Mouse (Mus musculus): ENCODE results near the gene Zfp109. TPM values are rescaled to one million over a fixed set of nuclear protein-coding genes. Genes with fewer than 3 reads are reported as not detected.
"Not testable (repeated sequence)": the region's sequence is repeated elsewhere in the genome, so short reads cannot be mapped to it uniquely, and the experiment has no call there.

Zfp109 gene
- polyA plus RNA-seq (2015; fragmentation: Nextera tagmentation; extraction: Ambion mirVana) = 5.2 and 5.9 TPM in 2 replicates

DNA sequence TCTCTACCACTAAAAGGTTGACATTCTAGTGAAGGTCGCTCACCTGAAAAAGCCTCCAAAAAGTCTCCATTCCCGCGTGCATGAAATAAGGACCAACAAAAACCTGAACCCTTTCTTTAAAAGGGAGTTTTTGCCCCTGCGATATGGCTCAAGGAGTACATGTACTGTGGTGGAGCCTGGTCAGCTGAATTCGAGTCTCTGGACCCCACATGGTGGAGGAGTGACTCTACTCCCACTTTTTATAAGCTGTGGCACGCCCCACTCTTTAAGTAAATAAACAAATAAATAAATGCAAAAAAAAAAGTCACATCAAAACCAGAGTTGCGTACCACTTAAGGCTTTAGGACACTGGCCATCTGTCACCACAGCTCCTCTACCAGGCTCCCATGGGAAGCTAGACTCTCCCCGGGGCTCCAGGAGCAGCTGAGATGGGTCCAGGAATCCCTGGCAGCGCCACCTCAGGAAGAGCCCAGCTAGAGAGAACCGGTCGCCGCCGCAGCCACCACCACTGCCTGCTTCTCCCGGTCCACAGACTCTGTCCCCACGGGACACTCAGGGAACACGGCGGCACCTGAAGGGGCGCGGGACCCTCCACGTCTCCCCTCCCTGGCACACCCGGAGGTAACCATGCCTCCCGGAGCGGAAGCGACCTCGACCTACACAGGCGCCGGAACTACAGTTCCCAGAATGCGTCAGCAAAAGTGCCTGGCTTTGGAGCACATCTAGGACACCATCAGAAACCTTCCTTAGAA lies at the start of gene Zfp109:
TSS of gene Zfp109 (minus strand) at position 521 of the 752 bp plus-strand sequence.
- Histone ChIP-seq H3K4me2 (peak within 1 kb of the TSS; percentile 62), H3K9ac (peak within 1 kb of the TSS; percentile 64), H3K4me3 (peak within 1 kb of the TSS; percentile 58), H3K36me3 (replicated peaks) (no peaks in the 10 kb centered on the region), H3K9me3 (no peaks in the 10 kb centered on the region), H3K4me1 (peaks cover 12% of the 10 kb centered on the region), H3K27me3 (replicated peaks) (no peaks in the 10 kb centered on the region), H3K27ac (no peak within 1 kb of the TSS)
- peak; percentile 91 for ATAC-seq (replicated peaks)
- 5% methylated on average over 28 of the region's 28 CpGs for WGBS

DNA sequence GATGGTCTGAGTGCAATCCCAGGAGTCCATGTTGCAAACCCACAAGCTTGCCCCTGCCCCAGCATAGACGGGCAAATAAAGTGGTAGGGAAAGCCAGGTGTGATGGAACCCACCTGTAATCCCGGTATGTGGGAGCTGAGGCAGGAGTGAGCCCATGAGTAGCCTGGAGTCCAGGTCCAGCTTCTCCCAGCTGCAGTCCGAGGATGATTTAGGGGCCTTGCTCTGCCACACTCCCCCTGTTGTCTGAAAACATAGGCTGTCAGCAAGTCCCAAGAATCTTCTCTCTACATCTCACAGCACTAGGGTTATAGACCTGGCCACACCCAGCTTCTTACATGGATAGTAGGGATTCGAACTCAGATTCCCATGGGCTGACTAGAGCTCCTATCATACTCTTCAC lies 49.6 kb upstream of the Zfp109 start:
- H3K4me2 ChIP-seq = no peak overlapping the region
- H3K9me3 ChIP-seq = no peaks in the 10 kb centered on the region
- H3K27ac ChIP-seq = no peak overlapping the region
- no peak for ATAC-seq (replicated peaks)
- H3K27me3 ChIP-seq (replicated peaks) = no peaks in the 10 kb centered on the region
- WGBS = 83% methylated on average over 4 of the region's 4 CpGs
- no peaks in the 10 kb centered on the region for H3K4me1 ChIP-seq
- H3K9ac ChIP-seq = no peak overlapping the region
- H3K4me3 ChIP-seq = no peak overlapping the region
- peaks cover 34% of the 10 kb centered on the region for H3K36me3 ChIP-seq (replicated peaks)

DNA sequence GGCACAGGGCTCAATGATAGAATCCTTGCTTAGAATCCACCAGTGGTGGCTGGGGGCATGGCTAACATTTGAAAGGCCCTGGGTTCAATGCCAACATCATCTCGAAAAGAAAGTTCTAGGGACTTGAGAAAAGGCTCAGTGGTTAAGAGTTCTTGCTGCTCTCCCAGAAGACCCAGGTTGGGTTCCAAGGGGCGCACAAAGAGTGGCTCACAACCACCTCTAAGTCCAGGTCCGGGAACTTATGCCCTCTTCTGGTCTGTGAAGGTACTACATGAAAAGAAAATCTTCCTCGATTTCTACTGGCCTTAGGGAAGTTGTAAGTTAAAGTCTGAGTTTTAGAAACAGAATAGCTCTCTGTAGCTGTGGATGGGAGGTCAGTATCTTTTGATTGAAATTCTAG lies 48.7 kb upstream of the Zfp109 start:
- no peaks in the 10 kb centered on the region for H3K4me1 ChIP-seq
- WGBS = 52% methylated on average over 4 of the region's 4 CpGs
- H3K9ac ChIP-seq = no peak overlapping the region
- no peaks in the 10 kb centered on the region for H3K27me3 ChIP-seq (replicated peaks)
- no peak overlapping the region for H3K27ac ChIP-seq
- no peak for ATAC-seq (replicated peaks)
- no peak overlapping the region for H3K4me2 ChIP-seq
- no peak overlapping the region for H3K4me3 ChIP-seq
- H3K36me3 ChIP-seq (replicated peaks) = peaks cover 26% of the 10 kb centered on the region
- no peaks in the 10 kb centered on the region for H3K9me3 ChIP-seq

DNA sequence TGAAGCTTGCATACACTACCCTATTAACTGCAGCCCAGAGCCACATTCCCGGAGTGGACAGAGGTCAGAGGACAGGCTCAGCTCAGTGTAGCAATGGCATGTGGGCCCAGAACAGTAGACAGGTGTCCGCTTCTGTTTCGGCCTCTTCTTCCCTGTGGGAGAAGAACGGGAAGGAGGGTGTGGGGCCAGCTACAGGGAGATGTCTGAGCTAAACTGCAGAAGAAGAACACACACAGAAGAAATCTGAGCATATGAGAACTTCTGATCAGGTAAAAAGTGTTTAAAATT lies 43.4 kb upstream of the Zfp109 start:
- Histone ChIP-seq H3K27ac (no peak overlapping the region), H3K9ac (no peak overlapping the region), H3K36me3 (replicated peaks) (peaks cover 6% of the 10 kb centered on the region; the same call in 1 of the 2 replicates), H3K4me1 (no peaks in the 10 kb centered on the region), H3K27me3 (replicated peaks) (no peaks in the 10 kb centered on the region), H3K4me3 (no peak overlapping the region), H3K4me2 (no peak overlapping the region), H3K9me3 (no peaks in the 10 kb centered on the region)
- no peak for ATAC-seq (replicated peaks)
- 44% methylated on average over 4 of the region's 4 CpGs for WGBS

DNA sequence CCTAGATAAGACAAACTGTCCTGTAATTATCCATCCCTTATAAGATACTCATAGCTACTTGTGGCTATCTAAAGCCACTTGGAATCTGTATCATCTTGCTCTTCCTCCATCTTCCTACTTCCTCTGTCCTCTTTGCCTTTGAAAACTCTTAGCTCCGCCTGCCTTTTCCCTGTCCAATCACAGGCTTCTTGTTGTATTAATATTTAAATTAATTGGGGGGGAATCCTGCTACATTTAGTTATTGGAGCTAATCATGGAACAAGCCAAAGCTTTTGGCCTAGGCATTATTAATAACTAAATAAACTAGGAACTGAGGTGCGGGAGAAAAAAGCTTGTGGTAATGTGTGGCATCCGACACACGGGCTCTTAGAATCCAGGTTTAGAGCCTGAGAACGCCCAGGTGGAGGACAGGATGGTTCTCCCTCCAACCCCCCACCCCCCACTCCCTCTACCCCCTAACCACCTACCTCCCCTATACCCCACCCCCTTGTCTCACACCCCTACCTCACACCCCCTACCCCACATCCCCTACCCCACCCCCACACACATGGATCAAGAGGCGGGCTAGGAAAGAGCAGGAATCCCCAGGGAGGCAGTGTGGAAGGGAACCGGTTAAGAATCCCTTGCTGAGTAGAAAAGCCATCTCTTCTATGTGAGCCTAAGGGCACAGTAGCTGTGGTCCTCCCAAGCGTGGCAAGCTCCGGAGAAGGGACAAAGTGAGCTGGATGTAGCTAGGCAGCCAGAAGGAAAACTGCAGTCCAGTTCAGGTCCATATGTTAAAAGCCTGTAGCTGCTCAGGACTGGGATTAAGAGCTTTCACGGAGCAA lies 42.9 kb upstream of the Zfp109 start:
- no peak for ATAC-seq (replicated peaks)
- Histone ChIP-seq H3K9ac (no peak overlapping the region), H3K9me3 (no peaks in the 10 kb centered on the region), H3K4me2 (no peak overlapping the region), H3K4me1 (no peaks in the 10 kb centered on the region), H3K27me3 (replicated peaks) (no peaks in the 10 kb centered on the region), H3K27ac (no peak overlapping the region), H3K4me3 (no peak overlapping the region), H3K36me3 (replicated peaks) (peaks cover 8% of the 10 kb centered on the region; the same call in 1 of the 2 replicates)
- WGBS = 49% methylated on average over 10 of the region's 10 CpGs

DNA sequence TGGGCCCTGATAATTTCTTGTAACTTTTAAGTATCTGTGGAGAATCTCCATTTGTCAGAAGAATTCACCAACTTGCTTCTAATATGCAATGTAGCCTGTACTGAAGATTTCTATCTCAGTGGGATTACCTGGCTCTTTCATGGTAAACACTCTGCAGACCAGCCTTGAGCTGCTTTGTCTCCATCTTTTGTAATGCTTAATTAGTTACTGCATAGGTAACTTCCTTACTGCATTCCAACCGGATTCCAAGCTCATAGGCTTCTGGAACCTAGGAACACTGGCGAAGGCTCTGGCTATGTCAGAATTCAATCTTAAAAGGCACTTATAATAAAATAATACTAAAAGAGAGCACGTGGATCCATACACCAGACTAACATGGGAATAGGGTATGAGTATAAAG lies 41.4 kb upstream of the Zfp109 start:
- not testable (repeated sequence) for H3K27ac ChIP-seq; H3K27me3 ChIP-seq (replicated peaks); H3K9me3 ChIP-seq; ATAC-seq (replicated peaks); H3K9ac ChIP-seq; H3K4me2 ChIP-seq; H3K4me1 ChIP-seq; H3K4me3 ChIP-seq
- 89% methylated on average over 3 of the region's 3 CpGs for WGBS
- peaks cover 18% of the 10 kb centered on the region for H3K36me3 ChIP-seq (replicated peaks)

- WGBS = 91% methylated on average over 4 of the region's 4 CpGs
- H3K36me3 ChIP-seq (replicated peaks) = peaks cover 18% of the 10 kb centered on the region
- H3K4me3 ChIP-seq = no peak overlapping the region
- no peak overlapping the region for H3K9ac ChIP-seq
- ATAC-seq (replicated peaks) = no peak
- H3K9me3 ChIP-seq = no peaks in the 10 kb centered on the region
- no peak overlapping the region for H3K4me2 ChIP-seq
- H3K27me3 ChIP-seq (replicated peaks) = no peaks in the 10 kb centered on the region
- peaks cover 12% of the 10 kb centered on the region for H3K4me1 ChIP-seq
- H3K27ac ChIP-seq = no peak overlapping the region
These were observed 37.1 kb upstream of the Zfp109 start for GRCm38 (mm10) chr7:24274456-24274855.

DNA sequence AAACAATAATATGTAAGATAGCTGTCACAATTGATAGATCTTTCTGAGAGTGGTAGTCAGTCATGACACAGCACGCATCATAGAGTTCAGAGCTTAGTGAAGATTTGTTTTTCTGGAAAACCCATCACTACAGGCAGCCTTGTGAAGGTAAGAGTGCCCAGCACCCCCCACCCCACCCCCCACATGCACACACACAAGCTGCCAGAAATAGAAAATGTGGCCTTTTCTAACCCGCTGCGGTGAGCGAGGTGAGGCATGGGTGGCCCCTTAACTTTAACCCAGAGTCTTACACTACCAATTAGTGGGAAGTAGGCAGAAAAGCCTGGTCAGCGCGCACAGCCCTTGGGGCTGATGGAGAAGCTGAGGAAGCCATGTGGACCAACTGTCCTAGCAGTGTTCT lies 33.8 kb upstream of the Zfp109 start:
- Histone ChIP-seq H3K9me3 (no peaks in the 10 kb centered on the region), H3K4me2 (peak overlapping the region; percentile 94; the same call in 1 of the 2 replicates), H3K4me1 (peaks cover 12% of the 10 kb centered on the region), H3K36me3 (replicated peaks) (peaks cover 14% of the 10 kb centered on the region), H3K9ac (no peak overlapping the region), H3K27ac (no peak overlapping the region), H3K4me3 (no peak overlapping the region), H3K27me3 (replicated peaks) (no peaks in the 10 kb centered on the region)
- no peak for ATAC-seq (replicated peaks)
- 98% methylated on average over 6 of the region's 6 CpGs for WGBS

- Histone ChIP-seq H3K4me1 (peaks cover 12% of the 10 kb centered on the region), H3K9ac (peak within 1 kb of the TSS; percentile 92), H3K27ac (peak within 1 kb of the TSS; percentile 86), H3K4me3 (peak within 1 kb of the TSS; percentile 72), H3K27me3 (replicated peaks) (no peaks in the 10 kb centered on the region), H3K36me3 (replicated peaks) (peaks cover 11% of the 10 kb centered on the region), H3K9me3 (no peaks in the 10 kb centered on the region), H3K4me2 (peak within 1 kb of the TSS; percentile 94)
- under 1% methylated on average over 12 of the region's 12 CpGs for WGBS
- ATAC-seq (replicated peaks) = peak; percentile 95
These were observed 32.9 kb upstream of the Zfp109 start, which contains the start of gene Zfp93 for GRCm38 (mm10) chr7:24270288-24270672. Gene Zfp93 (plus strand): TSS chr7:24270420.

GRCm38 (mm10) chr7:24269667-24270287 lies 32.4 kb upstream of the Zfp109 start:
- WGBS = 38% methylated on average over 7 of the region's 7 CpGs
- peak; percentile 75 for ATAC-seq (replicated peaks)
- Histone ChIP-seq H3K36me3 (replicated peaks) (peaks cover 5% of the 10 kb centered on the region), H3K4me3 (peak overlapping the region; percentile 72), H3K27ac (peak overlapping the region; percentile 86), H3K4me2 (peak overlapping the region; percentile 94), H3K9ac (peak overlapping the region; percentile 92), H3K27me3 (replicated peaks) (no peaks in the 10 kb centered on the region), H3K9me3 (no peaks in the 10 kb centered on the region), H3K4me1 (peaks cover 12% of the 10 kb centered on the region)

DNA sequence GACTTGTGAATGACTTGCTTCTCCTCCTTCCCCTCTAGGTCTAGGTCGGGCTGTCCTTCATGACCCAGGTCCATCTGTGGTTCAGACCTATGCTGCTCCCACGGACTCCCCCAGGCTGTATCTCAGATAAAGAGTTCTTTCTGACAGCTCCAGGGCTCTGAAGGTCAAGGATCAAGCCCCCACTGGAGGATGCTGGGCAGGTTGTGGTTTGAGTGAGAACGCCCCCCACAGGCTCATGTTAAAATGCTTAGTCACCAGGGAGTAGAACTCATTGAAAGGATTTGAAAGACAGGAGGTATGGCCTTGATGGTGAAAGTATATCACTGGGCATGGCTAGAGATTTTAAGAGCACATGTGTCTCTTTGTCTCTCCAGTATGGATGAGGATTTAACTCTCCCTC lies 31.9 kb upstream of the Zfp109 start:
- no peaks in the 10 kb centered on the region for H3K9me3 ChIP-seq
- H3K27ac ChIP-seq = no peak overlapping the region
- H3K9ac ChIP-seq = no peak overlapping the region
- peak overlapping the region; percentile 72; the same call in 1 of the 2 replicates for H3K4me3 ChIP-seq
- ATAC-seq (replicated peaks) = 0 out of 2 replicates have a peak, but pooled peaks have one; percentile 15
- H3K27me3 ChIP-seq (replicated peaks) = no peaks in the 10 kb centered on the region
- peaks cover 12% of the 10 kb centered on the region for H3K4me1 ChIP-seq
- 86% methylated on average over 3 of the region's 3 CpGs for WGBS
- H3K36me3 ChIP-seq (replicated peaks) = peaks cover under 1% of the 10 kb centered on the region
- no peak overlapping the region; the same call in 1 of the 2 replicates for H3K4me2 ChIP-seq

Measured in midbrain, embryonic 15.5 days (tissue).